Mouse (Mus musculus): ENCODE measurements around the gene Nr1h5. TPM values are rescaled to one million over a fixed set of nuclear protein-coding genes. Genes with fewer than 3 reads are reported as not detected.

Nr1h5 gene
- not detected in 2 replicates for polyA plus RNA-seq (2015; fragmentation: Nextera tagmentation; extraction: Ambion mirVana)

DNA sequence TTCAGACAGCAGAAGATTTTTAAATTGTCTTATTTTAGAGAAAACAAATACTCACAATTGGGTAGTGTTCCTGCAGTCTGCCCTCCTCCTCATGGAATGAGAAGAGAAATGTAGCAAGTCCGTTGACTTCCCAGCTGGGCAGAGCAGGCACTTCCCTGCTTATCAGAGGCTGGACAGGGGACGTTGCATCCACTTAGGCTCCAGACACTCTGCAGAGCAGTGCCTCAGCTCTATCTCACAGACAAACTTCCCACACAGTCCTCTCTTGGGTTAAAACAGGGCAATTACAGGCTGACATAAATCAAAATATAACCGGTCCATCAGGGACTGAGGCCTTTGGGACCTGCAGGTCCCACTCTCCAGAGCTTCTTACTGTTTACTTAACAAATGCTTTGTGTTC is at the start of gene Nr1h5:
Nr1h5 (minus strand) TSS at position 101 of the 400 bp plus-strand sequence.
- no peak for DNase-seq (ENCODE audit: low spot score)

GRCm38 (mm10) chr3:103001595-103001994 is 37.7 kb upstream of the Nr1h5 start:
- no peak for DNase-seq (ENCODE audit: low spot score)

DNA sequence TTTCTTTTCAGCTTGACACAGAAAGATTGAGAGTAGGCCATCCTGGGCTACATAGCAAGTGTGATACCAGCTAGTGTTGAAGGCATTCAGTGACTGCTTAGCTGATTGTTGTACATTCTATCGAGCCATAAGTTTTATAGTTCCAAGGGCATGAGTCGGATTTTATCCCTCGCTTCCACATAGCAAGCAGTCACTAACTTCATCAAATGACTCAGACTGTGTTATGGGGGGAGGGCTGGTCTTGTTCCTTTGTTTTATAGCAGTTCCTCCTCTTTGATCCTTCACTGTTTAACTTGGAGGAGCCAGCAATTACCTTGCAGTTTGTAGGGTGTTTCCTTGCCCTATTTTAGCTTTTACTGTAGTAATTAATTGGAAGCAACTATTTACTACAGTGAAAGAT is 33.7 kb upstream of the Nr1h5 start:
- DNase-seq (ENCODE audit: low spot score): no peak

GRCm38 (mm10) chr3:102997036-102997435 is 33.1 kb upstream of the Nr1h5 start:
- no peak for DNase-seq (ENCODE audit: low spot score)

GRCm38 (mm10) chr3:102995605-102996321 is 31.8 kb upstream of the Nr1h5 start, which contains the start of gene Sike1:
Gene Sike1 (plus strand): TSS chr3:102995708.
- peak; percentile 91 for DNase-seq (ENCODE audit: low spot score)

DNA sequence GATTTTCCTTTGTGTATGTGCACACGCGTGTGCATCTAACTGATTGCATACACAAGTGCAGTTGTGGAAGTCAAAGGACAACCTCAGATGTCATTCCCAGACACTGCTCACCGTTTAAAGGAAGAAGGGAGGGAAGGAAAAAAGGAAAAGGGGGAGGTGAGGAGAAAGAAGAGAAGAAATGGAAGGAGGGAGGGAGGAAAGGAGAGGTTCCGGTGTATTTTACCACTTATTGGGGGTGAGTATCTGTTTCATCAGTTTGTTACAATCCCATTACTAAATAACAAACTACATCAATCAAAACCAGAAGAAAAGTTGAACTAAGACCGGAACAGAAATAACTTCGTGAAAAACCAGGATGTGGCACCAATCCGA is 31.3 kb upstream of the Nr1h5 start:
- DNase-seq (ENCODE audit: low spot score): no peak

GRCm38 (mm10) chr3:102992936-102993335 is 29.0 kb upstream of the Nr1h5 start:
- DNase-seq (ENCODE audit: low spot score): no peak

- no peak for DNase-seq (ENCODE audit: low spot score)
Observed at GRCm38 (mm10) chr3:102991041-102991440, 27.1 kb upstream of the Nr1h5 start.

- DNase-seq (ENCODE audit: low spot score): no peak
Observed at GRCm38 (mm10) chr3:102980349-102980736, 16.4 kb upstream of the Nr1h5 start.

GRCm38 (mm10) chr3:102979550-102980348 is 15.8 kb upstream of the Nr1h5 start:
- DNase-seq (ENCODE audit: low spot score): no peak

- no peak for DNase-seq (ENCODE audit: low spot score)
Observed at GRCm38 (mm10) chr3:102976906-102977305, 13.0 kb upstream of the Nr1h5 start.

DNA sequence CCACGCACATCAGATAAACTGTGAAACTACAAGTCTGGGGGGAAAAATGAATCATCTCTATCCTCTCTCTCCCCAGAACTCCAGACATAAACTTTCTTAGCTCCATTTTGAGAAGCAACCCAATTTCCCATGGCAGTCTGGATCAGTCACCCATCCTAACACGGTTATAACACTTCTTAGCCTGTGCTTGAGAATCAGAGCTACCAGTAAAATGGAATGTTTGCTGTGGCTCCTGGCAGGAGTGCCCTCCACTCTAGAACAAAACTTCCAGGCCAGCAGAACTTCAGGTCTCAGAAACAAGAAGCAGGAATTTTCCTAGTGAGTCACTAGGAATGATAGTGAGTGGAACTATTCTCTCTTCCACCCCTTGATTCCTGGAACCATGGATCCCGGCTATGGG is 6.6 kb upstream of the Nr1h5 start:
- DNase-seq (ENCODE audit: low spot score): no peak

DNA sequence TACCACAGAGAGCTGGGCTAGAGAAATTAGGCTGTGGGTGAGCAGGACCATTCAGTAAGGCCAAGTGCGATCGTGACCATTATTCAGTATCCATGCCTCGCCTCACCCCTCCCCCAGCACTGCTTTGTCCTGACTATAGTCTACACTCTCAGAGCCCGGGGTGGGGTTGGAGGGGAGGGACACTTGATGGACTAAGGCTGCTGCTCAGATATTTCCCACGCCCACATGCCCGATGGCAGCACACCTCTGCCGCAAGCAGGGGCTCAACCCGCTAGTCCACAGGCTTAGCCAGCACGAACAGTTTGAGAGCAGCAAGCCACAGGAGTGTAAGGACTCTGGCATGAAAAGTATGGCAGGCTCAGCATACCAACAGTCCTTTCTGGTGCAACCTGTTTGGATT is 6.1 kb upstream of the Nr1h5 start:
- DNase-seq (ENCODE audit: low spot score): no peak

DNA sequence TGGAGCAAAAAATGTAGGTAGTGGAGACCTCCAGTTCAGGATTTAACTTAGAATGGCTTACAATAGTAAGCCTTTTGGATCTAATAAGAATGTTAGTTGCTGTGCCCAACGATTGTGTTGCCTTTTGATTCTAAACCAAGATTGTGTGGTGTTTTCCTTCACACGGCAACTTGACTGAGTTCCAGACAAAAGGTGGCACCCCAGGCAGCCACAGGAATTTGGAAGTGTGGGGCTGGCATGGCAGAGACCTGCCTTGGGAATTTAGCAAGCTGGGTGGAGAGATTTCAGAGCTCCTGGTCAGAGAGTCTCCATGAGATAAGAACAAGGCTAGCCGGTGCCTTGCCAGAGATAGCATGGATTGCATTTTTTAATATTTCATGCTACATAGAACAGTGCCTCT is 8.3 kb downstream of the Nr1h5 start:
- no peak for DNase-seq (ENCODE audit: low spot score)

DNA sequence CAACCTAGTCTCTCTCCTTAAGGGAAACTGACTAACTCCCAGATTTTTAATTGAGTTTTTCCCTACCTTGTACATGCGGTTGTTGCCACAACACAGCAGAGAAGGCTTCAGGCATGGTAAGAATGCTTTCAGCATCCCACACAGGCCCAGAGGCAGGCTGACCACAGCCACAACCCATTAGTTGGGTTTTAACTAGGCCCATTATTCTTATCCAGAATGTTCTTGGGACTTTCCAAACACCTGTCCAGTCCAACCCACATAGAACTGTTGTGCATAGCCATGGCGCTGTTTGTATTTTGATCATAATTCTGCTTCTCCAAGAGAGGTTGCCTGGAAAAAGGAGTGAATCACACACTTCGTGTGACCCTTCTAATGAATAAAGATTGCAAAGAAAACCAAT is 8.8 kb downstream of the Nr1h5 start:
- no peak for DNase-seq (ENCODE audit: low spot score)

DNA sequence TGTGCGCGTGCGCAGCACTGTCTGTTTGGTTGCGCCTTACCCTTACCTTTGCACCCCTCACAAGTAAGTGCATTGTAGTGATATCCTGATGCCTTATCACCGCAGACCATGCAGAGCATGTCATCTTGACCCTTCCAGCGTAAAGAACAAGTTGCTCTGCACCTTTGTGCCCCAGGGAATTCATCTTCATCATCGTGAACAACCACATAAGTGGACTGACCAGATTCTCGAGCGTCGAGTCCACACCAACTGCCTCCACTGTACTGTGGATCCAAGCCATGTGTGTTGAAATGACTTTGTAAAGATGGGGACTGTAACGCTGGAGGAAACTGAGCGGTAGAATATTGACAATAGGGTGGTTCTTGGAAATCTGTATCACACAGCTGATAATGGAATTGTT is 9.5 kb downstream of the Nr1h5 start:
- DNase-seq (ENCODE audit: low spot score): no peak

DNA sequence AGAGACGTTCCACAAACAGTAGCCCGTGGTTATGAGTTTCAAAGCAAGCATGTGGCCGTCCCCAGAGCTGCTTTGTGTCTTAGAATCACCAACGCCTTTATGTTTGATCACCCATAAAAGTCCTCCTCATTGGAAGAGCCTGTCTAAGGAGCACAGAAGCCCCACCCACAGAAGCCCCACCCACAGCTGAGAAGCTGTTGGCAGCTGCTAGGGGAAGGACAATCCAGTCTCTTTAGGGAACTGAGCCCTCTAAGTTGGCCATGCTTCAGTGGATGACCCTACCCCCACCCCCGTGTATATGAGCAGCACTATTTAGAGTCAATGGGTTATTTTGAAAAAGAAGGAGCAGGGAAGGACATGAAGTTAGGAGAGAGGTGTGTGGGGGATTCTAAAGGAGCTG is 17.1 kb downstream of the Nr1h5 start:
- DNase-seq (ENCODE audit: low spot score): no peak

- DNase-seq (ENCODE audit: low spot score): no peak
Observed at GRCm38 (mm10) chr3:102946312-102946711, 17.6 kb downstream of the Nr1h5 start.

- no peak for DNase-seq (ENCODE audit: low spot score)
Observed at GRCm38 (mm10) chr3:102938100-102938499, 25.8 kb downstream of the Nr1h5 start.

DNA sequence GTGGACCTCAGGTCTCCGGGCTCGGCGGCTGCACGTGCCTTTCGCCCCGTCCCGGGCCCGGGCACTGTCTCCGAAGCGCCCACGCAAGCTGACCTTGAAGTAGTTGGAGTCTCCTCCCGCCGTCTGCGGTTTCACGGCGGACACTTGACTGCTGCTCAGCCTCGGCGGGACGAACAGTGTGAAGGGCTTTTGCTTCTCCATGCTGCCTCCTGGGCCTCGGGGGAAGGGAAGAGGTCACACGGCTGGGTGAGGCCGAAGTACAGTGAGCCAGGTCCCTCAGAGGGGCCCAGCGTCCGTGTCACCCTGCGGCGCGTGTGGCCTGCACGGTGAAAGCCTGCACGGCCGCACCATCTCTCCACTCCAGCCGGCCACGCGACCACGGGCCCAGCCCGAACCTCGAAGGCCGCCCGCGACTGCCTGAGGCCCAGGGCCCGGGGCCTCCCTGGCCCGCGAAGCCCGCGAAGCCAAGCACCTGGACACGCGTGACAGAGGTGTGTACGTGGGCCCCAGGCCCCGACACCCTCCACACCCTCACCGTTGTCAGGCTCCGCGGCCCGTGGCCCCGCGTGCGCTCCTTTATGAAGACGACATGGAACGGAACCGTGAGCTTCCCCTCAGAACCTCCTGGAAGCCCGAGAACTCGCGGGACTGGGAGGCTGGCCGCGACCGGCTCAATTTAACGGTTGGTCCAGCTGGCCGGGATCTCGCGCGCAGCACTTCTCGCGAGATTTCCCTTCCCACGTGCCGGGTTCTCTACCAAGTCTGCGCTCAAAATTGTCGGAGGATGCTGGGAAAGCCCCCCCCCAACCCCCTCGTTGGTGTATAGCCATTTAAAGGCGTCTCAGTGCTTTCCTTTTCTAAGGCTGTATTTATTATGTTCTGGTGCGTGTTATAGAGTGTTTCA is 28.2 kb downstream of the Nr1h5 start, which contains the start of gene Sycp1:
Sycp1 (minus strand) TSS at position 650 of the 904 bp plus-strand sequence.
- DNase-seq (ENCODE audit: low spot score): no peak

GRCm38 (mm10) chr3:102899136-102899535 is 64.8 kb downstream of the Nr1h5 start:
- DNase-seq (ENCODE audit: low spot score): no peak

Measured in thymus, postnatal 0 days (tissue).